Mouse (Mus musculus) granulocyte monocyte progenitor cell, adult 5-6 weeks (primary cell): ENCODE data around the gene Fam136a. TPM values are rescaled to one million over a fixed set of nuclear protein-coding genes. Genes with fewer than 3 reads are reported as not detected.
A peak's percentile ranks its signal among the peaks of the same experiment; 100 is the strongest.

Source experiments
- ATAC-seq: replicated peaks from 2 replicates; pipeline ENCODE4 v1.8.0; 2016; ENCODE audit warnings: mild to moderate bottlenecking, moderate TSS enrichment, inconsistent platforms; ENCODE audit not compliant: poor library complexity, severe bottlenecking
- total RNA-seq, 2 experiments: library from RNA; stranded (forward) in 1 of 2; stranded (reverse) in 1 of 2; fragments of 200-712, 200-1000 nt in 1 of 2; fragments of >200 nt in 1 of 2; fragmentation: Nextera tagmentation in 1 of 2; gene quantifications; 2 replicates each; pipeline ENCODE4 v1.2.3; 2014 to 2017

Gene Fam136a
- total RNA-seq, 2 experiments from 2014 or later: 51.5 to 82.6 TPM

DNA sequence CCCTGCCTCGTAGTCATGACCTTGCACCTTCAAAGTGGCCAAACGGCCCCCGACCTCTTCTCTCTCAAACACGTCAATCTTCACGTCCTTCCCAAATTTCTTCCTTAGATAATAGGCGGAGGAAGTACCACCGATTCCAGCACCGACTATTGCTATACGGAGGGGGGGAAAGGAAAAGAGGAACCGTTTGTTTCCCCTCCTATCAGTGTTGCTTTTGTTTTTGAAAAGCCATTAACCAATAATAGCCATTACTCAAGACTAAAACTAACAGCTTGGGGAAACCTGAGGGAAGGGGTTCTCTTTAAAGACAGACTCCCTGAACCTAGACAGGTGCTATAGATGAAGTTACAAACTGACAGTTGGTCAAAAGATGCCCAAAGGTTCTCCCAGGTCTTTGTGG lies 30.5 kb downstream of the Fam136a start:
- ATAC-seq: peak; percentile 56

GRCm38 (mm10) chr6:86396581-86397256 lies 31.3 kb downstream of the Fam136a start, which contains the start of gene Pcyox1:
Gene Pcyox1, minus strand, starts transcription at chr6:86397154.
- peak; percentile 80 for ATAC-seq

GRCm38 (mm10) chr6:86397257-86397980 lies 32.0 kb downstream of the Fam136a start:
- no peak; the same call in 1 of the 2 replicates for ATAC-seq

DNA sequence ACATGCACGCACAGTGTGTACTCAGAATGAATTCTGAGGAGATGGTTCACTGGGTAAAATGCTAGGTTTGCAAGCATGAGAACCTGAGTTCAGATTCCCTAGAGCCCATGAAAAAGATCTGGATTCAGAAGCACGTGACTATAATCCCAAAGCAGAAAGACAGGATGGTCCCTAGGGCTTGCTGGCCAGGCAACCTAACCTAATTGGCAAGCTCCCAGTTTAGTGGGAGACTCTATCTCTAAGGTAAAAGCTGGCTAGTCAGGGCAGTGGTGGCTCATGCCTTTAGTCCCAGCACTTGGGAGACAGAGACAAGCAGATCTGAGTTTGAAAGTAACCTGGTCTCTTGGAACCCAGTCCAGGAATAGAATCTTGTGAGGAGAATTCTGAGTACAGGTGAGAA lies 33.5 kb downstream of the Fam136a start:
- ATAC-seq: no peak

DNA sequence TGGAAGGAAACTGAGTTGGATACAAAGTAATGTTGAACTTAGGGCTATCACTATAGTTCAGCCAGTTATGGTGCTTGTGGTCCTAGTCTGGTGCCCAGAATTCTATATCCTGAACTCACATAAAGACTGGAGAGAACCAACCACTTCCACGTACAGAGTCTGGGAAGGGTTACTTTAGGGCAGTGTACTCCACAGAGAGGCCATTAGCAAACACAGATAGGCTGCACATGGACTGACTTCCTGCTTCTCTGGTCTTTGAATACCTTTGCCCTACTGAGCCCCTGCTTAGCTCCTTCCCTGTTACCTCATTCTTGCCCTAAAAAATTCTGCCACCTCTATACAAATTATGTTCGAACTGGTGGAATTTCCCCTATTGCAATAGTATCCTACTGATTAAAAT lies 34.5 kb downstream of the Fam136a start:
- no peak for ATAC-seq

DNA sequence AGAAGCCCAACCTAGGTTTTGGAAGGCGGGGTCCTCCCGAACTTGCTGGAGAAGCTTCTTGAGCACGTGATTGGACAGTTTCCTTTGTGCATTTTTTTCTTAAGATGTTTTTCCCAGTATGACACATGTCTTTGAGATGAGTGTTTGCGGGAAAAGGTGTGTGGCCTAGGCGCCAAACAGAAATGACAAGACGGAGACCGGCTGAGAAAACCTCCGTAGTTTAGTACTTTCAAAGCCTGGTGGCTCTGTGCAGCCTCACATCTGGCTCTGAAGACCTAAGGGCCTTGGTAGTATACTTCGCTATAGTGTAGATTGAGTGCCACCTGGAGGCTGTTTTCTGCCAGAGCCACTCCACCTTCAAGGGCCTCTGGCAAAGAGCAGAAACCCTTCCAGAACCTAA lies 35.5 kb downstream of the Fam136a start:
- ATAC-seq: peak; percentile 44

GRCm38 (mm10) chr6:86402681-86403607 lies 37.5 kb downstream of the Fam136a start:
- ATAC-seq: no peak

GRCm38 (mm10) chr6:86403728-86404099 lies 38.3 kb downstream of the Fam136a start:
- peak; percentile 56 for ATAC-seq

DNA sequence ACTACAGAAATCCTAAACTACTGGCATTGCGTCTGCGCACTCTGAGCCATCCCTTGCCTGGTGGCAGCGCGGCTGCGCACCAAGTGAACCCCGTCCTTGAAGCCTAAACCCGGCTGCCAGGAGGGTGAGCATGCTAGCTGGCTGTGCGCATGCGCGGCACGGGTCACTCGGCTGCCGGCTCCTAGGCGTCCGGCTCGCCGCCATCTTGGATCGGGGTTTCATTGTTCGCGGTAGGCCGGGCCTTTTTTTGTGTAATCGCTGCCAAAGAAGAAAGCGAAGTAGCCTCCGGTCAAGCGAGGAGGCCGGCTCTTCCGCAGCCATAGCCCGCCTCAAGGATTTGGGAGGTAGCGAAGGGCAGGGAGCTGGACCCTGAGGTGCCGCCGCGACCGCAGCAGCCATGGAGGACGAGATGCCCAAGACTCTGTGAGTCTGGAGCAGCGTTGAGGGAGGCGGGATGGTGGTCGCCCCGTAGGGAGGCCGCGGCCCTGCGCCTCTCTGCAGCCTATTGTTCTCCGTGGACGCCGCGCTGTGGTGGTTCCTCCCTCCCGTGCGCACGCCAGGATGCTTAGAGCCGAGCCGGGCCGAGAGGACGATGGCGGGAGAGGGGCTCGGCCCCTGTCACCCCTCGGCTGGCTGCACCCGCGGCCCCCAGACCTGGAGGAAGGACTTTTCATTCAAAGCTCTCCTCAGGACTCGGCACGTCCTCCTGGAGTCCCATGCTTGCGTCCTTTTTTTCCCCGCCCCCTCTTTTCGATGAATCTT lies 38.8 kb downstream of the Fam136a start, which contains the start of gene Tia1:
Gene Tia1, plus strand, starts transcription at position 120 of the 762 bp plus-strand sequence.
- peak; percentile 88 for ATAC-seq

- ATAC-seq: 0 out of 2 replicates have a peak, but pooled peaks have one; percentile 21
Measured at GRCm38 (mm10) chr6:86404996-86405395, 39.5 kb downstream of the Fam136a start.

- ATAC-seq: no peak
Measured at GRCm38 (mm10) chr6:86406306-86406705, 40.9 kb downstream of the Fam136a start.

- ATAC-seq: peak; percentile 91
Measured at GRCm38 (mm10) chr6:86418711-86419110, 53.3 kb downstream of the Fam136a start.

DNA sequence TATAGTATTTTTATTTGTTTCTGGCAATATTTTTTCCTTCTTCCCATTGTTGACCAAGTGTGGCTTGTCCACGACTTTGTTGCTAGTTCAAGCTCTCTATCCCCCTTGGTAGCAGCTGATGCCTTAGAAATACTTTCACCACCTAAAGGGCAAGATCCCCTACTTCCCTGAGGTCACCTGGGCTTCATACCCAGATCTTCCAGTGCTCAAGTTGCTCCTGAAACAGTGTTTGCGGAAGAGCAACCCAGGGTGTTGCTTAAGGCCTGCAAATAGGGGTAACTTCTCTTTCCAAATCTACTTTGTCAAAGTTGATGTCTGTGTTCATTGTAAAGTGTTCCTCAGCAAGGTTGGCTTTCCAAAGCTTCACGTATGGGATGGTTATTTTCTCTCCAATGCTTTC lies 53.8 kb downstream of the Fam136a start:
- ATAC-seq: peak; percentile 79

Other genes starting within 250 kb of the Fam136a start
- not detected in 2 replicates for gene Tgfa, start 170.4 kb upstream of the Fam136a start, total RNA-seq (2014; fragmentation: Nextera tagmentation)
- gene Tgfa, start 170.4 kb upstream of the Fam136a start, total RNA-seq (2017): not detected in 2 replicates
- gene Snrpg, start 5.7 kb downstream of the Fam136a start, total RNA-seq (2014; fragmentation: Nextera tagmentation): 687 and 692 TPM in 2 replicates
- gene Snrpg, start 5.7 kb downstream of the Fam136a start, total RNA-seq (2017): 44.9 and 50.5 TPM in 2 replicates
- 31.1 and 35.7 TPM in 2 replicates for gene Pcyox1, start 31.5 kb downstream of the Fam136a start, total RNA-seq (2014; fragmentation: Nextera tagmentation)
- gene Pcyox1, start 31.5 kb downstream of the Fam136a start, total RNA-seq (2017): 64.2 and 87.9 TPM in 2 replicates
- gene Tia1, start 38.6 kb downstream of the Fam136a start, total RNA-seq (2014; fragmentation: Nextera tagmentation): 89.9 and 109 TPM in 2 replicates
- 77.5 and 97.1 TPM in 2 replicates for gene Tia1, start 38.6 kb downstream of the Fam136a start, total RNA-seq (2017)
- not detected in 2 replicates for gene Gm44790, start 61.0 kb downstream of the Fam136a start, total RNA-seq (2014; fragmentation: Nextera tagmentation)
- gene Gm44790, start 61.0 kb downstream of the Fam136a start, total RNA-seq (2017): not detected in 2 replicates
- 20.8 and 33.5 TPM in 2 replicates for gene C87436, start 72.7 kb downstream of the Fam136a start, total RNA-seq (2014; fragmentation: Nextera tagmentation)
- gene C87436, start 72.7 kb downstream of the Fam136a start, total RNA-seq (2017): 20.3 and 26.7 TPM in 2 replicates
- 258 and 285 TPM in 2 replicates for gene Pcbp1, start 160.7 kb downstream of the Fam136a start, total RNA-seq (2014; fragmentation: Nextera tagmentation)
- gene Pcbp1, start 160.7 kb downstream of the Fam136a start, total RNA-seq (2017): 130 and 152 TPM in 2 replicates